Mouse (Mus musculus) induced T-regulatory cell, adult 2 months (primary cell): ENCODE results near the gene Flywch2.

Experiments used
- DNase-seq: peaks from one replicate; pipeline ENCODE4 v3.0.0-alpha.2; 2012; ENCODE audit warnings: low read depth

Gene Flywch2

DNA sequence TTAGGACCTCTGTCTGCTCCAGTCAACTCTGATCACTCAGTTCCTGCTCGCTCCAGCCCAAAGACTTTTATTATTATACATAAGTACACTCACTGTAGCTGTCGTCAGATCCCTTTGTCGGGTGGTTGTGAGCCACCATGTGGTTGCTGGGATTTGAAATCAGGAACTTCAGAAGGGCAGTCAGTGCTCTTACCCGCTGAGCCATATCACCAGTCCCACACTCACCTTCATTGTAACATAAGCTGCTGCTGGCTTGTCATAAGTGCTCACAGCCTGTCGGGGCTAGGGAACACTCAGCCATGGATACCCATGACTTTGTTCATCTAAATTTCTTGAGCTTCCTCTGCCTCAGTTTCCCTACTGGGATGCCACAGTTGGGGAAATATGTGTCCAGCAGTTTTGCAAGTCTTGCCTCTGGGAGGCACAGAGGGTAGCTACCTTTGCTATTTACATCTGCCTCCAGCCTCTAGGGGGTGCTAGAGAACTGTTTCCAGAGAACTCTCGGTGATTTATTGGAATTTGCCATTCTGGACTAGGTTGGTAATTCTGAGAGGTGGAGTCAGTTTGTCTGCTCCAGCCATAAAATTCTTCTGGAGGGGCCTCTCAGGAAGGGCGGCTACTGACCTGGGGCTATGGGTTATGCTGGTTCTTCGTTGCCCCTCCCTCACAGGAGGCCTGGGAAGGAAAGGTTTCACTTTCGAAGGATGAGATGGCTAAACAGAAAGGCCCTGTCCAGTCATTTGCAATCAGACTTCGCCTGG is 37.1 kb downstream of the Flywch2 start:
- DNase-seq = peak; percentile 92

DNA sequence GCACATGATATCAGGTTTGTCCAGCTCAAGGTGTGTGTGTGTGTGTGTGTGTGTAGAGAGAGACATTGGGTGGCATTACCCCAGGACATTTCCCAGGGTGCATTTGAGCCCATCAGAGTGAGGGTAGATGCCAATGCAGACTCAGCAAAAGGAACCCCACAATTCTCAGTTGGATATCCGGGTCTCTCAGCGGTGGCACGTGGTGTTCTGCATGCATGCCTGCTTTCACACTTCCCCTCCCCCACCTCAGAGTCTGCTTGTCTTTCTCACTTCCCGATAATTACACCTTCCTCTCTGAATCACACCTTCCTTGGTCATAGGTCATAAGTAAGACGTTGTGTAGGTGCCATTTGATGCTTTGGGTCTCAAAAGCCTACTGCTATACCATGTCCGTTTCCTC is 37.9 kb downstream of the Flywch2 start:
- peak; percentile 76 for DNase-seq

DNA sequence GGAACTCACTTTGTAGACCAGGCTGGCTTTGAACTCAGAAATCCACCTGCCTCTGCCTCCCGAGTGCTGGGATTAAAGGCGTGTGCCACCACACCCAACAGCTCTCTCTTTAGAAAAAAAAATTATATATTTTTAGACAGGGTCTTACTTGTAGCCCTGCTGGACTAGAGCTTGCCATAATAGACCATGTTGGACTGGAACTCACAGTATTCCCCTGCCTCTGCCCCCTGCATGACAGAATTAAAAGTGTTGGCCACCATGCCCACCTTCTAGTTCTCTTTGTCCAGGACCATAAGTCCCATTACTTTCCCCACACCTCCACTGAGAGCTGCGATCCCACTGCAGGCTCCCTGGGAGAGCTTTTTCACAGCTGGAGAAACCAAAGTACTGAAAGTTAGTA is 38.4 kb downstream of the Flywch2 start:
- no peak for DNase-seq

DNA sequence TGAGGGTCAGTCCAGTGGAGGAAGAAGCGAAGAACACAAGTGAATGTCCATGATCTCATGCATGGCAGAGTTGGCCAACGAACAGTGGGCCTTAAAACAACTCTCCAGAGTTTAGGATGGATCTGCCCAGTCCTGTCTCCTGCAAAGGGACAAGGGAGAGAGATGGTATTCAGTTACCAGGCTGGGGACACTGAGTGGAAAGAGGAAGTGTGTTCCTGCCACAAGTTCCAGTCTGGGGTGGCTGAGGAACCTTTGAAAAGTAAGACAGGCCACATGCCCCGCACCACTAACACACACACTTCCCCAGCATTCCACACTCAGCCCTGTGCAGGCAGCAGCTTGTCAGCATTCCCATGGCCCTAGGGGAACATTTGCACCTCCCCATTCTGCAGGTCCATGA is 39.1 kb downstream of the Flywch2 start:
- DNase-seq = no peak

DNA sequence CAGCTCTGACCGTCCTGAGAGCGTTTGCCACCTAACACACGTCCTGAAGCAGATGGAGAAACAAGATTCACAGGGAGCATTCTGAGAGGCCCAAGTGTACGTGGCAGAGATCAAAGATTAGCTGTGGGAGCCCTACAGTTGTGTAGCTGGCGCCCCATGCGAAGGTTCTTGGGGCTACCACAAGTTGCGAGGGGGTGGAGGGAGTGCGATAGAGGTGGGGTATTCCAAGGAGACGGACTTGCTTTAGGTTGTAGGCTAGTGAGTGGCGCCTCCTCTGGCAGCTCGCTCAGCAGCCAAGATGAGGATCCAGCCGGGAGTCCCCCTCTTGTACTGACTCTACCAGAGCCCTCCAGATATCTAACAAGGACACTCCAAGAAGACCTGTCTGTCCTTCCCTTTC is 39.6 kb downstream of the Flywch2 start:
- DNase-seq = peak; percentile 64

DNA sequence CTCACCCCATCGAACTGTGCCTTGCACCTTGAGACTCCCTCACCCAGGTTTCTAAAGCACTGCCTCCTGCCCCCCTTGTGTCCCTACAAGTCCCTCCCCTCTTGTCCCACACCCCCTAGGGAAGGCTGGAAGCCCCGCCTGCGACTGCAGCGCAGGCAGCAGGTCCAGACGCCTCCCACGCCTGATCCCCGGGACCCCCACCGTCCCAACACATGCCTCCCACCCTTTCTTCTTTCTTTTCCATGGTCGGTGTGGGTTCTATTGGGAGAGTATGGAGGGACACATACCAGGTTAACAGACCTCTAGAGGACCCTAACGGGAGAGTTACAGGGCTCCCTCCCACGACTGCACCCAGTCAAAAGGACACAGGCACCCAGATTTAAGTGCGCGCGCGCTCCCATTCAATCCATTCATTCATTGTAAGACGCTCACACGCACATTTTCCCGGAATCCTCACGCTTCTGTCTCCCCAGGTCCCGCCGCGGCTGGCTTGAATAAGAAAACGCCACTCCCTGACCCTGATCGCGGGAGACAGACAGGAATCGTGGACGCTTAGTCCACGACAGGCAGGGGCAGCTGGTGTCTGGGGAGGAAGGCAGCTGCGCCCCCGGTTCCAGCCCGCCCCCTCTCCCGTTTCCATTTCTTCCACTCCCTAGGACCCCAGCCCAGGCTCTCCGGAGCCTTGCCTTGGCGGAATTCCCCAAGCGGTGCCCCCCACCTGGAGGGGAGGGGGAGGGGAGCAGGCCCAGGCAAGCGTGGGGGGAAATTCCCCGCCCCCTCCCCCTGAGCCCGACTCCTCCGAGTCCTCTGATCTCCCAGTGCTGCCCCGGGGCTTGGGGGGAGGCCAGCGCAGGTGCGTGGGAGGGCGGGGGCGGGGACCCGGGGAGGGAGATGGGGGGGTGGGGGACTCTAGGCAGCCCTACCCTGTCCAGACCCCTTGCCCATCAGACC is 40.3 kb downstream of the Flywch2 start, which contains the start of gene Kremen2:
Kremen2 (minus strand) TSS at position 533 of the 951 bp plus-strand sequence.
- DNase-seq = peak; percentile 58

DNA sequence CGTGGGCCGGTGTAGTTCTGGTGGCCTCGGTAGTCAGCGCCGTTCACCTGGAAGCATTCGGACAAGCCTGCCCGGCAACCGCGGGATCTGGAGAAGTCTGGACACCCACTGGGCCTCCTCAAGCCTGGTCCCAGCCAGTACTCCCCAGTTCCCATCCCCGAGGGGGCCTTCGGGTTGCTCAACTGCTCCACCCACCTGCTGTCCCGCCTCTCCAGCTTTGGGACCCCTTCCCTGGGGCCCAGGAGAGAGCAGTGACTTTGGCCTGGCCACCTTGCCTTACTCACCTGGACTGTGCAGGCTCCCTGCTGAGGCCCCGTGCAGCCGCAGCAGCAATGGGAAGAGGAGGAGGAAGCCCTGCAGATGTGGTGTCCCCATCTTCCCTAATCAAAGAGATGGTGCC is 41.2 kb downstream of the Flywch2 start:
- peak; percentile 21 for DNase-seq

DNA sequence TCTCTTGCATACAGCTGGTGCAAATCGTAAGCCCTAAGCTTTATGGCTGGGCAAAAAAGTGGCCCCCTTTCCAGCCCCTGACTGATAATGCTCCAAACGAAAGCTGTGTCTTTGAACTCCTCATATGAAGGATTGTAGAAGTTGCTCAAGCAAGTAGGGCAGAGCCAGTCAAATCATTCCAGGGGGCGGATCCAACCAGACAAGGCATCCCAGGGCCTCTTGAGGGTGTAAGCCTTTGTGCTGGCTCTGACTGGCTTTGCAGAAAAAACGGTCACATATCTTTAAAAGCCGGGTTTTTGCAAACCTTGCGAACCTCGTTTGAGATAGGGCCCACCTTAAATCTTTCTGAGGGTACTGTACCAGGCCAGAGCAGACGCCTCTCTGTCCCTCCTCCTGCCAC is 41.8 kb downstream of the Flywch2 start:
- peak; percentile 32 for DNase-seq

DNA sequence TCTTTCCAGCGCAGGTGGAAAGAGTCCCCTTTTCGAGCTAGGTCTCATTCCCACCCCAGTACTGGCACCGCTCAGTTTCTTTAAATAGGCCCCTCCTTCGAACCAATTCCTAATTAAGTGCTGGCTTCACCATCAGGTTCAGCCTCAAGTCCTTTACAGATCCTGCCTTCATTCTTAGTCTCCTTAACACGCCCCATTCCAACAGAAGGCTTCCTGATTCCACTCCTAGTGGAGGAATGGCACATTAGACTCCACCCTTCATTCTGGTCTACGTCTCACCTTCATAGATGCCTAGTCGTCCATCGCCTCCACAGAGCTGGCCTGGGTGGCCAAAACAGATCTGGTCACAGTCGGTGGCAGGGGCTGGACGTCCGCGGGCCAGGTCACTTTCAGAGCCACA is 42.9 kb downstream of the Flywch2 start:
- no peak for DNase-seq

DNA sequence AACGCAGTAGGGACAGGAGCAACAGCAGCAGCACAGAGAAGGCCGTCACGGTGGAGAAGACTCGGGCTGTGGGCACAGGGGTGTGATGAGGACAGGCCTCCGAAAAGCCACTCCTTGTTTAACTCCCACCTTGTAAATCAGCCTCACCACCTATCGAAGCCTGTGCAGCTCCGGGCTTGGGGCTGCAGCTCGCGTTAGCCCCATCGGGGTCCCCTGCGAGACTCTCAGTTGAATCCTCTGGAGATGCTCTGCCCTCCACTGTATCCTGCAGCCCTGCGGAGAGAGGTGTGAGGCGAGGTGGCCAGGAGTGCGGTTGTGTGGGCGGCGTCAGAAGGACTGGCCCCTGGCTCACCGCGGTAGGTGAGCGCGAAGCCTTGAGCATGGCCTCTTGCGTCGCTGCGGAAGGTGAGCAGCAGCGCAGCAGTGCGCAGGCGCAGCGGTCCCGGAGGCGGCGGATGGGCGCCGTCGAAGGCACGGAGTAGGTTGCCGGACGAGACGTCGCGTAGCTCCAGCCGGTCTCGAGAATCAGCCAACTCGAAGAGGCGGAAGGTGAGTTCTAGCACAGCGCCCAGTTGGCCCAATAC is 43.6 kb downstream of the Flywch2 start:
- peak; percentile 86 for DNase-seq

DNA sequence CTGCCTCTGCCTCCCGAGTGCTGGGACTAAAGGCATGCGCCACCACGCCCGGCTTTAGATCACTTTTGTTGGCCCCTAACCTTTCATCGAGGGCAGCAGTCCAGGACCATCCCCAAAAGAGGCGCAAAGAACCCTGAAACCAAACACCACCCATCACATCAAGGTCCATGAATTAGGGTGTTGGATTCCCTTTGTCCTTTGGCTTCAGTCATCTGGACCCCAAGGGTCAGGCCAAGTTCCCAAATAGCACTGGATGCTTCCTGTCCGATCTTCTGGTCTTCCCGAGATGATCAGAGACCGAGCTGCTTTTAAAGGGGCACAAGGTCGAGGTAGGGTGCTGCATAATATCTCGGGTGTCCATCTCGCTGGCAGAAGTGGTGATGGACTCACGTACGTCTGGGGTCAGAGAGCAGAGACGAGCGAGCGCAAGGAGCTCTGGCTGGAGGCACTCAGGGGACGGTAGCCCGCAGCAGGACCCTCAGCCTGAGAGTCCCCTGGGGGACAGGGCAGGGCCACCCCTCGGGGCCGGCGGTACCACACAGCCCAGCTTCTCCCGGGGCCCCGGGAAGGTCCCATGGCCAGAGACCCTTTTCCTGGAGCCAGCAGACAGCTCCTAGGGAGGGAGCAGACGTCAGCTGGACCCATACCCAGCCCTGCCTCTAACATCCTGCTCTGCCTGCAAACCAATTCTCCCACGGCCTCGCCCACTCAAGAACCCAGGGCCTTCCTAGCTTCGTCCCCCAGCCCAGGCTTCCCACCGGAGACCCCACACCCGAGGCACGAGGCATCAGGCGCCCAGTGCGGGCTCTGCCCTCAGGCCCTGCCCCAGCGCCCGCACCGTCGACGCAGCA is 44.3 kb downstream of the Flywch2 start:
- no peak for DNase-seq

DNA sequence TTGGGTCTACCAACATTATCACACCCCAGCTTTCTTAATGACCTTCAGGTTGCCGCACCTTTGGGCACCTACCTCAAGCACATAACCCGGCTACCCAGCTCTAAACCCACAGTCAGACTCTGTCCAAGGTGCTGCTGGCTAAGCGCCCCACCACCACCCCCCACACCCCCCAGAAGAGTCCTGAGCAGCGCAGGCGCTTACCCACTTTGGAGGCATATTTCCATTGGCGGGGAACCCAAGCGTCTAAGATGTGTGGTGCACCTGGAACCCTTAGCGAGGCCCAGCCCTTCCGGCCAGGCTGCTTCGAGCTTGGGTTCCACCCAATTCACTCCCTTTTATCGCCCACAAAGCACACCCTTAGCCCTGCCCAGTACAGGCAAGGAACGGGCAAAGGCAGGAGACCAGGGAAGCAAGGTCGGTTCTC is 45.3 kb downstream of the Flywch2 start, which contains the start of gene Paqr4:
Paqr4 (minus strand) TSS at position 270 of the 424 bp plus-strand sequence.
- no peak for DNase-seq

DNA sequence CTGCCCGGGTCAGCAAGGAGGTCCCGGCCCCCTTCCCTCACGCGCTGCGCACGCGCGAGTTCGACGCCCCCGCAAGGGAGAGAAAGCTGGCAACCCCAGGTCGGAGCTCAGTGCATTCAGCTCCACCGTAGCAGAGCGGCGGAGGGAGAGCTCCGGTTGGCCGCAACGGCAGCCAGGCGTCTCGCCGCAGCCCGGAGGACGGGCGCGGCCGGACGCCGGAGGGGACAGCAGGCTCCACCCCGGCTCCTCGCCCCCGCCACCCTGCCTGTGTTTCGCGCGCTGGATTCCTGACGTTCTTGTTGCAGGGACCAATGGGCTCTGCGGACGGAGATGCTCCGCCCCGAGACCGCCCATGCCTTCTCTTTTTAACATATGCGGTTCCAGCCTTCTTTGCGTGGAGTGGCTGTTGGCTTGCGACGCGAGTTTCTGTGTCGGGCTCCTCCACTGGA is 45.7 kb downstream of the Flywch2 start:
- peak; percentile 94 for DNase-seq

DNA sequence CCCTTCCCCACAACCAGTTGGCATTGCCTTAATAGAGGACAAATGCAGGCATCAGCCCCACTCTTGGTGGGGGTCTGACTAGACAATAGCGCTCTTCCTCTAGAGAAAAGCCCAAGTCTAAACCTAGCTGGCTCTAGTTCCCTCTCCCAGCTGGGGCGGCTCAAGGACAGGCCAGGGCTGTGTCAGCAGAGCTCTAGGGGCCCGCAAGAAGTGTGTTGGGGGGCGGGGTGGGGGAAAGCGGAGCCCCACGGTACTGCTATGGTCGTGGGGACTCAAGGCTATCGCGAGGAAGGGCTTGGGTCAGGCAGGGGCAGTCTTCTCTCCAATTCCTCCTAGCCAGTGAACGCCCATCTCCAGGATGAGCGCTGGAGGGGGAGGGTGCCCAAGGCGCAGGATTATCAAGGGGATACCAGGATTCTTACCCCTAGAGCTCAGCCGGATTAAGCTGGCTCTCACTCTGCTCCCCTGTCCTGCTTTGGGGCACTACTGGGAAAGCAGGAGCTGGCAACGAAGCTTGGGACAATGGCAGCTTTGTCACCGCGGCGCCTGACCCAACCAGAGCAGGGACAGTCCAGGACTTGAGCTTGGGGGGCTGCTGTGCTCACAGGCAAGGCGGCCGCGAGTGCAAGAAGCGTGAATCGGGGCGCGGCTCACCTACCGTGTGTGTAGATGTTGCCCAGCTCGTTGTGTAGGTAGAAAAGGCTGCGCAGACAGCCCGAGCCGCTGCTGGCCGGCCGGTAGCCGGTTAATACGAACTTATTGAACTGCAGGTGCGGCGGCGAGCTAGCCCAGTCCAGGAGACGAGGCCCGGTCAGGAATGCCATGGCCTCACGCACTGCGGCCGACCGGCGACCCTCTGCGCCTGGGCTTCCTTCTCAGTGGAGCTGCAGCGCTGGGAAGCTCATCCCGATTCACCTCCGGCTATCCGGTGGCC is 46.4 kb downstream of the Flywch2 start:
- DNase-seq = peak; percentile 42

DNA sequence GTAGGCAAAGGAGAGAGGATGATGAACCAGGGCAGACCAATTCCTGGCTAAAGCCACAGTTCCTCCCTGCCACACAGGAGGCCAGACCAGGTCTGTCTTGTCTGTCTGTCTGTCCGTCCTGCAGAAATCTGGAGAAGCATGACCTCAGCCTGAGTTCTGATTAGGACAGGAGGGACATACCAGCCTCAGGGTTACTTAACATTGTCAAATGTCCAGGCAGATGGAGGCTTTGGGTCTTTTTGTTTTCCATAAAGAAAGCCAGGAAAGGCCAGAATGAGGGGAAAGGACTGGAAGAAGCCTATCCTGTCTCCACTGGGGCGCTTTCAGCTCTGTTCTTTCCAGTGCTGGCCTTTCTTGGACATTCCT is 47.1 kb downstream of the Flywch2 start:
- no peak for DNase-seq

DNA sequence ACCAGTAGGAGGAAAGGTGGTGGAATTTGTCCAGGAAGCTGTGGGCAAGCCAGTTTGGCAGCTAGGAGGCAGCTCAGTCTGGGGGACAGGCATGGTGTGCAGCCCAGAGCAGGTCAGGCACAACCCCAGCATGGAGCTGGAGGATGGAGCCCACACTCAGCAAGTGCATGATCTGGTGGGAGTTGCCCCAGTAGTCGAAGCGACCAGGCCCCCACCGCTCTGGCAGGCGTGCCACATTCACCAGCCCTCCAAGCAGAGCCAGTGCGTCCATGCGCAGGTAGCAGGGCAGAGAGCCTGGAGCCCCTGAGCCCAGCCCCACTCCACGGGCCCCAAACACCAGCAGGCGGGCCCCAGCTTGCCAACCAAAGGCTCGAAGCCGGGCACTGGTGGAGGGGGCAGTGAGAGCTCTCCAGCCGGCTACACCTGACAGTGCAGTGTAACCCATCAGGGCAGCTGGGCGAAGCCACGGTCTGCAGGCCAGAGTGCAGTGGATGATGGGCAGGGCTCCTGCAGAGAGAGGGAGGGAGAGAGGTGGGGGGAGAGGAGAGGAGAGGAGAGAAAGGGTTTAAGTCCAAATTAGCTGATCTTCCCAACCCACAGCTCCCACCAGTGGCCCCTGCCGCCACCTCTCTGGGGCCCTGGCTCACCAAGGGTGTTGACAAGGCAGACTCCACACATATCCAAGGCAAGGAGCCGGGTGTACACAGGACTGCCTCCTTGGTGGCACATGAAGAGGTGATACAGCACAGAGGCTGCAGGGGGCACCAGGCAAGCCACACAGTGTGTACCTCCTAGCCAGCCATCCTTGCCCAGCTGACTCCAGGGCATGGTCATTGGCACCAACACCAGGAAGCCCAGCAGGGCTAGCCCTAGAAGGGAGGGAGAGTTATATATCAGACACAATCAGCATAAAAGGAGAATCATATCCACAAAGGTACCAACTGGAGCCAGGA is 48.1 kb downstream of the Flywch2 start:
- DNase-seq = peak; percentile 34

DNA sequence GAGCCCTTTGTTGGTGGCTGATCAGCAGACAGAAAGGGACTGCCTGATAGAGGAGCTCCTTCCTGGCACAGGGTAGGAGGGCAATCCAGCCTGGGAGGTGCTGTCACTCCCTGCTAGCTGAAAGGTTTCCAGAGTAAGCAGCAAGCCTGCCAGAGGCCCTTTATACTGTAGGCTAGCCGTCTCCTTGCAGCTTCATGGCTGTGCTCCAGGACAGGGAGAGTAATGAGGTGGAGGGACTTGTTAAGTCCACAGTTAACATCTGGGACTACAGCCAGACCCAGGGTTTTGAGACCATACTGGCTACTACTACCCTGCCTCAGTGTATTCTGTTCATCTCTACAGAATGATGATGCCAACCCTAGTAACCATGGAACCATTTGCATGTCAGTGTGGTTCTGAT is 51.5 kb downstream of the Flywch2 start:
- DNase-seq = no peak

DNA sequence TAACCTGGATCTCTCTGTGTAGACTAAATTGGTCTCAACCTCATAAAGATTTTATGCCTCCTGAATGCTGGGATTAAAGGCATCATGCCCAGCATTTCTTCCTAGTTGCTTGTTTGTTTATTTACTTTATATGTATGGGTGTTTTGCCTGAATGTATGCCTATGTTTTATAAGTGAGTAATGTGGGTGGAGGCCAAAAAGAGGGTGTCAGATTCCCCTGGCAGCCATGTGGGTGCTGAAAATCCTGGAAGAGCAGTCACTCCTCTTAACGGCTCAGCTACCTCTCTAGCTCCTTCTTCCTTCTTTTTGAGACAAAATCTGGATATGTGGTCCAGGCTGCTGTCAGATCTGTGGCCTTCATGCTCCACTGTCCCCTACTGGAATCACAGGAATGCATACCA is 55.4 kb downstream of the Flywch2 start:
- no peak for DNase-seq
